Mouse (Mus musculus) lung, adult 18-20 months (tissue): Measurements from ENCODE around the gene Ush1c.
"Not testable (repeated sequence)": the region's sequence is repeated elsewhere in the genome, so short reads cannot be mapped to it uniquely, and the experiment has no call there.

ENCODE experiments used
- DNase-seq, 2 experiments: peaks; one replicate each; pipeline ENCODE4 v3.0.0; 2022; ENCODE audit warnings: mixed read lengths in 2 of 2

The Ush1c gene

DNA sequence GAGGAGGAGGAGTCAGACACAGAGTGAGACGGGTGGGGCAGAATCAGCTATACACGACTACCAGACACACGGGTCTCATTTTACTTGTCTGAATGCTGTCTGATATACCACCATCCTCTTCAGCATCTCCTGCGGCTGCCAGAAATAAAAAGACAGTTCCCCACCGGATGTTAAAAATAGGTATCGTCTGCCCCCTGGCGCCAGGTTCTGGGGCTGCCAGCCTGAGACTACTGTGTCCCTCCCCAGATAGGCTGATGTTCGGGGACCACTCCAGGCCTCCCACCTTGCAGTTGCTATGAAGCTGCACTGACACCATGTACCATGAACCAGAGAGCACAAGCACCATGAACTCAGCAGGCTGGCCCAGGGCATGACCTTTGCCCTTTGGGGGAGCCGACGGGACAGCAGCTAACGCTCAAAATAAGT, 34.2 kb downstream of the Ush1c start:
- no peak for DNase-seq

DNA sequence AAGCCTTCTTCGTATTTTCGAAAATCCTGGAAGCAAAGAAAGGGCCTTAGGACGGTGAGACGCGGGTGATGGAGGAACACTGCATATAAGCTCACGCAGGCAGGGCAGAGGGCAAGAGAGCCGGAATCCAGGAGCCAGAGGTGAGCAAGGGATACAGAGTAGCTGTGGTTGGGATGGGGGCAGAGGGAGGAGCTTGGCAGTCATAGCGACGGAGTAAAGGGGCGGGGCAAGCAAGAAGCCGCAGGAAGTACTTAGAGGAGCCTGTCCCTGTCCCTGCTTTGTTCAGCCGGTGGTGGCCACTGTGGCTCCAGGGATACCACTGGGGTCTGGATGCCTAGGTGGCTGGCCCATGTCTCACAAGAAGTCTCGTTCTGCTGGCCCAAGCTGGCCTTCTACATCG, 36.7 kb downstream of the Ush1c start:
- no peak for DNase-seq

- DNase-seq: no peak
These were observed 38.3 kb downstream of the Ush1c start for GRCm38 (mm10) chr7:46200021-46200420.

DNA sequence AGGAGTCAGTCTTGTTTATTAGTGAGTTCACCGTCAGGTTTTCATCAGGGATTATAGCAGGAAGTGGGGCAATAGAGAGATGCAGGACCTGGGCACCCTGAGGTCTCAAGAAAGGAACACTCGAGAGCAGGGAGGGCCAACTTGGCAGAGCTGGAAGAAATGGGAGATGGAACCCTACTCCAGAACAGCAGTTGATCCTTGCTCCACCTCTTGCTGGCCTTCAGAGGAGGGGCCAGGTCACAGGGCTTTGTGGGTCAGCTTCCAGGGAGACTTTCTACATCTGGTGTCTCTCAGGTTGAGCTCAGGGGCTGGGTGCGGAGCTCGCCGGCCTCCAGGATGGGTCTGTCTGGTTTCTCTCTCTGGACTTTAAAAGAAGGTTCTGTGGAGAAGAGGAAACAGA, 42.9 kb downstream of the Ush1c start:
- no peak for DNase-seq

- no peak for DNase-seq
These were observed 54.1 kb downstream of the Ush1c start for GRCm38 (mm10) chr7:46184232-46184631.

GRCm38 (mm10) chr7:46181590-46181989, 56.7 kb downstream of the Ush1c start:
- peak in 1 of 2 experiments; percentile 18 for DNase-seq

GRCm38 (mm10) chr7:46179431-46180275, 58.6 kb downstream of the Ush1c start, which contains the start of gene Abcc8:
Abcc8 (minus strand) TSS chr7:46180033.
- no peak for DNase-seq

DNA sequence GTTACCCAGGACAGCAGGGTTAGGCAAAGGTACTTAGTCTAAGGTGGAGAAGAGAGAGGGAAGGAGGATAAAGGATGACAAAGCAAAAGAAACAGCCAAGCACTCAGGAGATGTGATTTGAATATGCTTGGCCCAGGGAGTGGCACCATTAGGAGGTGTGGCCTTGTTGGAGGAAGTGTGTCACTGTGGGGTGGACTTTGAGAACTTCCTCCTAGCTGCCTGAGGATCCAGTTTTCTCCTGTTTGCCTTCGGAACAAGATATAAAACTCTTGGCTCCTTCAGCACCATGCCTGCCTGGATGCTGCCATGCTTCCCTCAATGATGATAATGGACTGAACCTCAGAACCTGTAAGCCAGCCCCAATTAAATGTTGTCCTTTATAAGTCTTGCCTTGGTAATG, 69.3 kb downstream of the Ush1c start:
- DNase-seq: not testable (repeated sequence)

DNA sequence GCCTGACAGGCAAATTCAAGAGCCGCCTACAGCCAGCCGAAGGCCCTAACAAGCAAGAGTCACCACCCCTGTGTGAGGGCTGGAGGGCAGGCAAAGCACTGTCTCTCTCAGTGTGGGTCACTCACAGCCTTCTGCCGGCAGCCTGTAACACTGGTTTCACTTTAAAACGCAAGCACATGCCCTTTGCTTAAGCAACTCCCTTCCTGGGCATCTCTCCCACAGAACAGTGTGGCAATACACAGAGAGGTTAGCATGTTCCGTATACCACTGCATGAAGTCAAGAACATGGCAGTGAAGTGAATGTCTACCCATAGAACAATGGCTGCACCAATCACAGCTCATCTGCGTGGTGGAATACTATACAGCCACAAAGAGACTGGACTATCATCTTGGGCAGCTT, 69.9 kb downstream of the Ush1c start:
- DNase-seq: no peak

GRCm38 (mm10) chr7:46167901-46168300, 70.4 kb downstream of the Ush1c start:
- no peak for DNase-seq

- DNase-seq: no peak
These were observed 72.4 kb downstream of the Ush1c start for GRCm38 (mm10) chr7:46165876-46166275.

- DNase-seq: no peak
These were observed 75.6 kb downstream of the Ush1c start for GRCm38 (mm10) chr7:46162731-46163130.

DNA sequence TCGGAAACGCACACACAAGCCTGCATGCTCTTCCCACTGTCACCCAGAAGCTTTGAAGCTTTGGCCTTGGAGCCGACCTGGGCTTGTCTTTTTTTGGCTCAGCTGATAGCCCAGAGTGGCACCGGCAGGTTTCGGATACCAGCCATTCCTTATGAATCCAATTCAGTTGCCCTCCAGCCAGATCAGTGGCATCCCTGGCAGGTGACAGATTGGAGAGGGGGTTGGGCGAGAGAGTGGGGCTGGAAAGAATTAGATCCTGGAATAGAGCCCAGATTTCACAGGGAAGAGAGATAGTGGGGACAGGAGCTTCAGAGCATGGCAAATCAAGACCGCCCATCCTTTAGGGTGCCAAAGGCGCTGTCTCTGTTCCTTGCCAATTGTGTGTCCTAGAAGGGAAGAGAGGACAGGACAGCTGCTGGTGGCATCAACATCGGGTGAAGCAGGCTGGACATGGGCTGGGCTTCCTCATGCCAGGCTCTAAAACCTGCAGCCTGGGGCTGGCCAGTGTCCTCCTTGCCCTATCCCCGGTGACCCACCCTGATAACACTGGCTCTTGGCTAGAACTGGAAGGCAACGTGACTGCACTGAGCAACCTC, 76.1 kb downstream of the Ush1c start:
- no peak for DNase-seq

- DNase-seq: no peak
These were observed 76.7 kb downstream of the Ush1c start for GRCm38 (mm10) chr7:46161615-46162014.

GRCm38 (mm10) chr7:46157746-46158145, 80.6 kb downstream of the Ush1c start:
- DNase-seq: no peak

- DNase-seq: no peak
These were observed 83.5 kb downstream of the Ush1c start for GRCm38 (mm10) chr7:46154498-46155488.

DNA sequence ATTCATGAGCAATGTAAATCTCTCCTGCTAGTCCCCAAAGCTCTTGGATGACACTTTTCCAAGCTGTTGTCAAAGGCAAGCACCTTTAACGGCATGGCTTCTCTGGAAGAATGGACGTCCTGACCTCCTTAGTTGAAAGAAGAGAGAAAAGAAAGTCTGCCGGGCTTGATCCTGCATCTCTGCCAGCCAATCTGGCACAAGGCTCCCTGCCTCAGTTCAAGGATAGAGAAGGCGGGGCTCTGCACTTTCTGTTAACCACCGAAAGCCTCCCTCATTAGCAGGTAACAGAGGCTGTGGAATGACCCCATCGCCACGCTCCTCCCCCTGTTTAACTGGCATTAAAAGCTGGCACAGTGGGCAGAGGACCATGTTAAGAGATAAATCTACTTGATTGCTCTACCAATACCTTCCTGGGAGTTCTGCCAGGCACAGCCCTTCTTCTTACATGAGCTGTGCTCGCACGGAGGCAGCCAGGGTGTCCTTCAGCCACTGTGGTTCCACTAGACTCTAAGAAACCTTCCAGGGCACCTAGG, 85.4 kb downstream of the Ush1c start:
- no peak for DNase-seq

DNA sequence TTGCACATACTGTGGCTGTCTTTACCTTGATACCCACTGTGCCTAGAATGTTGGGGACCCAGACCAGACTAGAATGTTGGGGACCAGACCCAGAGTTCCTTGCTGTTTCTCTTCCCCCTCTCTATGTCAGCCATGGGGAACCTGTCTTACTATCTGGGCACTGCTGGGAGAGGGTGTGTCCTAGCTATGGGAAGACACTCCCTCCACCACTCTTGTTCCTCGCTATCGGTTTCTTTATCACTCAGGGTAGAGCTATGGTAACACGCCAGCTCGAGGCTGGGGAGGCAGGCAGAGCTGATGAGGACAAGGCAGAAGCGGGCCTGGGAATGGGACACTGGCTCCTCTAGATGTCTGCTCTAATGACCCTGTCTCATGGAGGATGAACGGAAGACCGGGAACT, 90.9 kb downstream of the Ush1c start:
- no peak for DNase-seq

- DNase-seq: no peak
These were observed 91.5 kb downstream of the Ush1c start for GRCm38 (mm10) chr7:46146675-46147308.
